Mouse (Mus musculus): ENCODE results near the gene Cdhr3. TPM values are rescaled to one million over a fixed set of nuclear protein-coding genes. Genes with fewer than 3 reads are reported as not detected.
"Not testable (repeated sequence)": the region's sequence is repeated elsewhere in the genome, so short reads cannot be mapped to it uniquely, and the experiment has no call there.

The Cdhr3 gene
- polyA plus RNA-seq, 1 experiment from 2014 or later = 0.17 TPM

DNA sequence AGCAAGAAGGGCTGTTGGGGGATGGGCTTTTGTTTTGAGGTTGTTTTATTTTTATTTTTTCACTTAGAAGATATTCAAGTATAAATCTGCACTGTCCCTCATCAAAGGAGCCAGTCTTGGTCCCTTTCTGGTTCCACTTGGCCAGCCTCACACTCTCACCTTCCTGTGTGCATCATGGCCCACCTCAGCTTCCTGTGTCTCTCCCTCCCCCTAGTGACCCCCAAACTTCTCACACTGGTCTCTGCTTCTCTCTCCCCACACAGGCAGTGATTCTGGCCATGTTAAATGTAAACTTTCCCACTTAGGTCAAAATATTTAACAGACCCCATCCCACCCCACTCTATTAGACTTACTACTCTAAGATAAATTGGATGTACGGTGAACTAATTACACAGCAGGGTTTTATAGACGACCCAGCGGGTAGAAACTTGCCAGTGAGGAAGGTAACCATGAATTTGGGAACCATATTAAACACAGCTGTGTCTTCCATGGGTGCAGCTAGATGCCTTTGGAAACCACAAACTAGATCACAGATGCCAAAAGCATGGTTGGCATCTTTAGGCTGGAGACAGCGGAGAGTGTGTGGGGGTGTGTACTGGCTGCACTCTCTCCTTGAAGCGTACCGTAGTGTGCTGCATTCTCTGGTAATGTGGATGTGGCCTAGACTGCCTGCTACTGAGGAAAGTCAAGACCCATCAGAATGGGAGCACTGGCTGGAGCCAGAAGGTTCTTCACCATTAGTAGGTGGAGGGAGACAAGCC is 83.3 kb downstream of the Cdhr3 start:
- DNase-seq (ENCODE audit: low spot score) = no peak
- H3K27ac ChIP-seq (ENCODE audit: low read depth, low read length) = no peak overlapping the region
- no peaks in the 10 kb centered on the region for H3K36me3 ChIP-seq (ENCODE audit: control insufficient read depth, insufficient read depth, low read length)
- H3K4me2 ChIP-seq (ENCODE audit: low read depth) = no peak overlapping the region
- ATAC-seq (ENCODE audit: insufficient read depth, low FRiP score, low TSS enrichment) = no peak
- H3K4me1 ChIP-seq (ENCODE audit: control insufficient read depth, insufficient read depth, low read length) = no peaks in the 10 kb centered on the region
- H3K27me3 ChIP-seq (ENCODE audit: control insufficient read depth, insufficient read depth, low read length) = no peaks in the 10 kb centered on the region
- no peaks in the 10 kb centered on the region for H3K9me3 ChIP-seq (ENCODE audit: control insufficient read depth, low read length)
- no peak overlapping the region for H3K9ac ChIP-seq (ENCODE audit: low read length)
- H3K4me3 ChIP-seq (ENCODE audit: low read depth, low read length) = no peak overlapping the region
- 89% methylated on average over 6 of the region's 6 CpGs for WGBS

- ATAC-seq (ENCODE audit: insufficient read depth, low FRiP score, low TSS enrichment) (no peak), DNase-seq (ENCODE audit: low spot score) (no peak)
- H3K27ac ChIP-seq (ENCODE audit: low read depth, low read length) = no peak overlapping the region
- no peak overlapping the region for H3K4me3 ChIP-seq (ENCODE audit: low read depth, low read length)
- H3K9me3 ChIP-seq (ENCODE audit: control insufficient read depth, low read length) = no peaks in the 10 kb centered on the region
- H3K4me1 ChIP-seq (ENCODE audit: control insufficient read depth, insufficient read depth, low read length) = no peaks in the 10 kb centered on the region
- H3K36me3 ChIP-seq (ENCODE audit: control insufficient read depth, insufficient read depth, low read length) = no peaks in the 10 kb centered on the region
- no peaks in the 10 kb centered on the region for H3K27me3 ChIP-seq (ENCODE audit: control insufficient read depth, insufficient read depth, low read length)
- 53% methylated on average over 7 of the region's 7 CpGs for WGBS
- no peak overlapping the region for H3K4me2 ChIP-seq (ENCODE audit: low read depth)
- no peak overlapping the region for H3K9ac ChIP-seq (ENCODE audit: low read length)
Observed at GRCm38 (mm10) chr12:33008305-33009110, 84.2 kb downstream of the Cdhr3 start.

- no peak overlapping the region for H3K27ac ChIP-seq (ENCODE audit: low read depth, low read length)
- WGBS = 89% methylated on average over 2 of the region's 2 CpGs
- H3K9ac ChIP-seq (ENCODE audit: low read length) = no peak overlapping the region
- ATAC-seq (ENCODE audit: insufficient read depth, low FRiP score, low TSS enrichment) (no peak), DNase-seq (ENCODE audit: low spot score) (no peak)
- no peaks in the 10 kb centered on the region for H3K9me3 ChIP-seq (ENCODE audit: control insufficient read depth, low read length)
- no peak overlapping the region for H3K4me3 ChIP-seq (ENCODE audit: low read depth, low read length)
- no peaks in the 10 kb centered on the region for H3K4me1 ChIP-seq (ENCODE audit: control insufficient read depth, insufficient read depth, low read length)
- no peaks in the 10 kb centered on the region for H3K36me3 ChIP-seq (ENCODE audit: control insufficient read depth, insufficient read depth, low read length)
- no peak overlapping the region for H3K4me2 ChIP-seq (ENCODE audit: low read depth)
- H3K27me3 ChIP-seq (ENCODE audit: control insufficient read depth, insufficient read depth, low read length) = no peaks in the 10 kb centered on the region
Observed at GRCm38 (mm10) chr12:33007176-33007575, 85.5 kb downstream of the Cdhr3 start.

- DNase-seq (ENCODE audit: low spot score) (no peak), ATAC-seq (ENCODE audit: insufficient read depth, low FRiP score, low TSS enrichment) (no peak)
- no peak overlapping the region for H3K4me3 ChIP-seq (ENCODE audit: low read depth, low read length)
- WGBS = 82% methylated on average over 5 of the region's 5 CpGs
- H3K27me3 ChIP-seq (ENCODE audit: control insufficient read depth, insufficient read depth, low read length) = no peaks in the 10 kb centered on the region
- H3K9me3 ChIP-seq (ENCODE audit: control insufficient read depth, low read length) = no peaks in the 10 kb centered on the region
- H3K4me2 ChIP-seq (ENCODE audit: low read depth) = no peak overlapping the region
- no peak overlapping the region for H3K27ac ChIP-seq (ENCODE audit: low read depth, low read length)
- no peaks in the 10 kb centered on the region for H3K36me3 ChIP-seq (ENCODE audit: control insufficient read depth, insufficient read depth, low read length)
- H3K9ac ChIP-seq (ENCODE audit: low read length) = no peak overlapping the region
- no peaks in the 10 kb centered on the region for H3K4me1 ChIP-seq (ENCODE audit: control insufficient read depth, insufficient read depth, low read length)
Observed at GRCm38 (mm10) chr12:33005858-33006257, 86.8 kb downstream of the Cdhr3 start.

DNA sequence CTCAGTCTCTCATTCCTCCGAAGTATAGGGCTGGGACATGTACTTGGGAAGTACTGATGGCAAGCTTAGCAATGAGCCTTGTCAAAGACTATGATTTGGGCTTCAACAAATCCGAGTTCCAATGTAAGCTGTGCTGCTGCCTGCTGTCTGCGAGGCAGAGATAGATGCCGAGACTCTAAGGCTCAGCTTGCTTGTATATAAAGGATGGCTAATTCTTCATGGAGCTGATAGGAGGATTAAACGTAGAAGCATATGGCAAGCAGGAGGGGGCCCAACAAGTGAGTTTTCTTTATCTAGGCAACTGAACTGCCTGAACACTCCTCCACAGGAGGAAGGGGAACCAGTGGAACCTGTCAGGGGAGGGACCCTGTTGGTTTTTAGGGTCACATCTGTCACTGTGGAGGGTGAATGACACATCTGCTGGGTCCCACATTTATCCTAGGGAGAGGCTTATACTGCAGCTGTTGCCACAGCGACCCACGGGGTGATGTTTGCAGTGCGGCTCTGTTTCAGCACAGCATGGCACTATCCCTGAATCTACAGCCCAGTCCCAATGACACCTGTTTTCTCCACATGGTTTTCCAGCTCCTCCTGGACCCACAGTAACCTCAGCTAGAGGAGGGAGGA is 89.2 kb downstream of the Cdhr3 start:
- no peak overlapping the region for H3K4me3 ChIP-seq (ENCODE audit: low read depth, low read length)
- H3K27me3 ChIP-seq (ENCODE audit: control insufficient read depth, insufficient read depth, low read length) = no peaks in the 10 kb centered on the region
- no peaks in the 10 kb centered on the region for H3K9me3 ChIP-seq (ENCODE audit: control insufficient read depth, low read length)
- DNase-seq (ENCODE audit: low spot score) = no peak
- ATAC-seq (ENCODE audit: insufficient read depth, low FRiP score, low TSS enrichment) = no peak
- H3K36me3 ChIP-seq (ENCODE audit: control insufficient read depth, insufficient read depth, low read length) = no peaks in the 10 kb centered on the region
- WGBS = 72% methylated on average over 8 of the region's 8 CpGs
- no peak overlapping the region for H3K4me2 ChIP-seq (ENCODE audit: low read depth)
- H3K27ac ChIP-seq (ENCODE audit: low read depth, low read length) = no peak overlapping the region
- no peaks in the 10 kb centered on the region for H3K4me1 ChIP-seq (ENCODE audit: control insufficient read depth, insufficient read depth, low read length)
- H3K9ac ChIP-seq (ENCODE audit: low read length) = no peak overlapping the region

DNA sequence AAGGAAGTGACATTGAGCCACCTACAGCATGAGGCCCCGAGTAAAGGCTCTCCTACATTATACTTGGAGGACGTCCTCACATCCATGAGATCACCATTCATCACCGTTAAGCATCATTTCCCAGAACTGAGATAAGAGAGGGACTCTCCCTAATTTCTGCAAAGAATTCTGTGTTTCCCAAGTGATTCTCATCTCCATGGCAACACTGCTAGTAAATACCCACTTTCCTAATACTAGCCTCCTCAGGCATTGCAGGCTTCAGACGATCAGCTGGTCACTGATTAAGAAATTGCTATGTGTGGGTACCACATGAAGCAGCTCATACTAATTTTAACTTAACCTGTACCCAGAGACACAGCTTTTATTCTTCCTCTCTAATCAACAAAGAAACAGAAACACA is 92.3 kb downstream of the Cdhr3 start:
- ATAC-seq (ENCODE audit: insufficient read depth, low FRiP score, low TSS enrichment) (no peak), DNase-seq (ENCODE audit: low spot score) (no peak)
- H3K4me3 ChIP-seq (ENCODE audit: low read depth, low read length) = no peak overlapping the region
- no peaks in the 10 kb centered on the region for H3K4me1 ChIP-seq (ENCODE audit: control insufficient read depth, insufficient read depth, low read length)
- WGBS = 83% methylated on average over 4 of the region's 4 CpGs
- H3K36me3 ChIP-seq (ENCODE audit: control insufficient read depth, insufficient read depth, low read length) = no peaks in the 10 kb centered on the region
- no peaks in the 10 kb centered on the region for H3K9me3 ChIP-seq (ENCODE audit: control insufficient read depth, low read length)
- no peak overlapping the region for H3K4me2 ChIP-seq (ENCODE audit: low read depth)
- no peaks in the 10 kb centered on the region for H3K27me3 ChIP-seq (ENCODE audit: control insufficient read depth, insufficient read depth, low read length)
- no peak overlapping the region for H3K9ac ChIP-seq (ENCODE audit: low read length)
- no peak overlapping the region for H3K27ac ChIP-seq (ENCODE audit: low read depth, low read length)

DNA sequence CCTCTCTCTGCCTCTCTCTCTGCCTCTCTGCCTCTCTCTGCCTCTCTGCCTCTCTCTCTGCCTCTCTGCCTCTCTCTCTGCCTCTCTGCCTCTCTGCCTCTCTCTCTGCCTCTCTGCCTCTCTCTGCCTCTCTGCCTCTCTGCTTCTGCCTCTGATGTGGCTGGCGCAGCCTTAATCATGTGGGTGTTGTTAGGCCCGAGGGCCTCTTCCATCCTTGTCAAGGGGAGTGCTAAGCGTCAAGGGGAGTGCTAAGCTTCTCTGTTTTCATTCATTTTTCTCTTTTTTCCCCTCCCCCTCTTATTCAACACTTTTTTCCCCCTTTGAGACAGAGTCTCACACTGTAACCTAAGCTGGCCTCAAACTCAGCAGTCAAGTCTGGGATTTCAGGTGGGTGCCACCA is 92.9 kb downstream of the Cdhr3 start:
- H3K27ac ChIP-seq (ENCODE audit: low read depth, low read length); H3K4me2 ChIP-seq (ENCODE audit: low read depth); H3K4me1 ChIP-seq (ENCODE audit: control insufficient read depth, insufficient read depth, low read length); H3K4me3 ChIP-seq (ENCODE audit: low read depth, low read length); ATAC-seq (ENCODE audit: insufficient read depth, low FRiP score, low TSS enrichment); H3K27me3 ChIP-seq (ENCODE audit: control insufficient read depth, insufficient read depth, low read length); H3K9ac ChIP-seq (ENCODE audit: low read length); H3K36me3 ChIP-seq (ENCODE audit: control insufficient read depth, insufficient read depth, low read length); H3K9me3 ChIP-seq (ENCODE audit: control insufficient read depth, low read length); DNase-seq (ENCODE audit: low spot score): not testable (repeated sequence)
- 30% methylated on average over 3 of the region's 3 CpGs for WGBS

GRCm38 (mm10) chr12:32998766-32999165 is 93.9 kb downstream of the Cdhr3 start:
- H3K27me3 ChIP-seq (ENCODE audit: control insufficient read depth, insufficient read depth, low read length) = no peaks in the 10 kb centered on the region
- H3K36me3 ChIP-seq (ENCODE audit: control insufficient read depth, insufficient read depth, low read length) = no peaks in the 10 kb centered on the region
- DNase-seq (ENCODE audit: low spot score) = no peak
- H3K4me2 ChIP-seq (ENCODE audit: low read depth) = no peak overlapping the region
- 71% methylated on average over 5 of the region's 5 CpGs for WGBS
- H3K9ac ChIP-seq (ENCODE audit: low read length) = no peak overlapping the region
- H3K4me1 ChIP-seq (ENCODE audit: control insufficient read depth, insufficient read depth, low read length) = no peaks in the 10 kb centered on the region
- no peaks in the 10 kb centered on the region for H3K9me3 ChIP-seq (ENCODE audit: control insufficient read depth, low read length)
- no peak overlapping the region for H3K27ac ChIP-seq (ENCODE audit: low read depth, low read length)
- no peak overlapping the region for H3K4me3 ChIP-seq (ENCODE audit: low read depth, low read length)
- no peak for ATAC-seq (ENCODE audit: insufficient read depth, low FRiP score, low TSS enrichment)

All from neural tube, embryonic 11.5 days (tissue).